Mouse (Mus musculus) forebrain, embryonic 12.5 days (tissue): ENCODE measurements around the gene Eml5. TPM values are rescaled to one million over a fixed set of nuclear protein-coding genes. Genes with fewer than 3 reads are reported as not detected.

Experiments
- ATAC-seq: fragments of 200-750 bp; cut with Nextera tagmentation; 2 replicates; pipeline ENCODE4 v1.8.0; 2017; ENCODE audit warnings: moderate TSS enrichment; ENCODE audit not compliant: low FRiP score
- H3K27ac ChIP-seq: fragments of 300-500 bp; sonication (generic); 2 replicates; pipeline ENCODE4 v1.5.1; 2016; ENCODE audit warnings: mild to moderate bottlenecking
- H3K27me3 ChIP-seq: fragments of 300-500 bp; sonication (generic); 2 replicates; pipeline ENCODE4 v1.6.1; 2016; ENCODE audit warnings: mild to moderate bottlenecking
- H3K36me3 ChIP-seq: fragments of 300-500 bp; sonication (generic); replicated peaks from 2 replicates; pipeline ENCODE4 v1.6.1; 2016; ENCODE audit warnings: mild to moderate bottlenecking
- H3K4me1 ChIP-seq: fragments of 300-500 bp; sonication (generic); 2 replicates; pipeline ENCODE4 v1.6.1; 2016
- H3K4me2 ChIP-seq: fragments of 300-500 bp; sonication (generic); 2 replicates; pipeline ENCODE4 v1.6.1; 2016; ENCODE audit warnings: mild to moderate bottlenecking, moderate library complexity
- H3K4me3 ChIP-seq: fragments of 300-500 bp; sonication (generic); replicated peaks from 2 replicates; pipeline ENCODE4 v1.5.1; 2016; ENCODE audit warnings: mild to moderate bottlenecking
- H3K9ac ChIP-seq: fragments of 300-500 bp; sonication (generic); 2 replicates; pipeline ENCODE4 v1.6.1; 2016; ENCODE audit warnings: mild to moderate bottlenecking
- H3K9me3 ChIP-seq: fragments of 300-500 bp; sonication (generic); 2 replicates; pipeline ENCODE4 v1.6.1; 2016
- WGBS: fragments of 180-500 bp; shearing (Covaris S2); methylation state at CpG from one replicate; pipeline ENCODE4 v1.1.7; 2016; 5-methylcytosine and 5-hydroxymethylcytosine counted together
- polyA plus RNA-seq: library from polyadenylated mRNA; unstranded; fragments of >200 nt; fragmentation: Nextera tagmentation; extraction: Ambion mirVana; gene quantifications from 2 replicates; pipeline ENCODE4 v1.2.1, GENCODE M21; 2016

Gene Eml5
- polyA plus RNA-seq, 1 experiment from 2014 or later = 42.0 TPM

- H3K4me3 ChIP-seq = peak within 1 kb of the TSS; percentile 95
- under 1% methylated on average over 76 of the region's 87 CpGs for WGBS
- peak within 1 kb of the TSS; percentile 93 for H3K27ac ChIP-seq
- H3K9ac ChIP-seq = peak within 1 kb of the TSS; percentile 93
- no peaks in the 10 kb centered on the region for H3K9me3 ChIP-seq
- H3K27me3 ChIP-seq = no peaks in the 10 kb centered on the region
- ATAC-seq = peak; percentile 92
- peak within 1 kb of the TSS; percentile 78 for H3K4me2 ChIP-seq
- H3K4me1 ChIP-seq = peaks cover 31% of the 10 kb centered on the region
- no peaks in the 10 kb centered on the region; the same call in 1 of the 2 replicates for H3K36me3 ChIP-seq
Measured at GRCm38 (mm10) chr12:98746746-98747379, 154.4 kb downstream of the Eml5 start, which contains the start of gene Zc3h14. Gene Zc3h14, plus strand, starts transcription at chr12:98746964.

- no peak overlapping the region for H3K27ac ChIP-seq
- H3K4me3 ChIP-seq = no peak overlapping the region
- no peak overlapping the region for H3K4me2 ChIP-seq
- no peaks in the 10 kb centered on the region; the same call in 1 of the 2 replicates for H3K36me3 ChIP-seq
- no peaks in the 10 kb centered on the region for H3K27me3 ChIP-seq
- H3K9me3 ChIP-seq = no peaks in the 10 kb centered on the region
- ATAC-seq = peak; percentile 59
- 10% methylated on average over 2 of the region's 2 CpGs for WGBS
- peaks cover 27% of the 10 kb centered on the region for H3K4me1 ChIP-seq
- H3K9ac ChIP-seq = no peak overlapping the region
Measured at GRCm38 (mm10) chr12:98746131-98746530, 155.2 kb downstream of the Eml5 start.

GRCm38 (mm10) chr12:98745626-98746025 lies 155.7 kb downstream of the Eml5 start:
- Histone ChIP-seq H3K27me3 (no peaks in the 10 kb centered on the region), H3K4me1 (peaks cover 26% of the 10 kb centered on the region), H3K9ac (no peak overlapping the region), H3K9me3 (no peaks in the 10 kb centered on the region), H3K36me3 (no peaks in the 10 kb centered on the region; the same call in 1 of the 2 replicates), H3K4me3 (no peak overlapping the region), H3K27ac (no peak overlapping the region), H3K4me2 (no peak overlapping the region)
- 73% methylated on average over 4 of the region's 4 CpGs for WGBS
- no peak for ATAC-seq

- H3K4me3 ChIP-seq = no peak overlapping the region
- no peak overlapping the region for H3K4me2 ChIP-seq
- H3K27me3 ChIP-seq = peaks cover 16% of the 10 kb centered on the region
- H3K9me3 ChIP-seq = no peaks in the 10 kb centered on the region
- peak; percentile 7; the same call in 1 of the 2 replicates for ATAC-seq
- 51% methylated on average over 3 of the region's 3 CpGs for WGBS
- H3K4me1 ChIP-seq = peaks cover 11% of the 10 kb centered on the region
- H3K36me3 ChIP-seq = no peaks in the 10 kb centered on the region
- H3K27ac ChIP-seq = no peak overlapping the region
- H3K9ac ChIP-seq = no peak overlapping the region
Measured at GRCm38 (mm10) chr12:98741011-98741501, 160.2 kb downstream of the Eml5 start.

GRCm38 (mm10) chr12:98737801-98738350 lies 163.4 kb downstream of the Eml5 start:
- H3K4me1 ChIP-seq = peaks cover 28% of the 10 kb centered on the region
- peak; percentile 22; the same call in 1 of the 2 replicates for ATAC-seq
- H3K9me3 ChIP-seq = no peaks in the 10 kb centered on the region
- H3K4me2 ChIP-seq = peak overlapping the region; percentile 64
- no peak overlapping the region for H3K27ac ChIP-seq
- H3K27me3 ChIP-seq = peaks cover 16% of the 10 kb centered on the region
- H3K9ac ChIP-seq = peak overlapping the region; percentile 94
- WGBS = 16% methylated on average over 7 of the region's 7 CpGs
- H3K4me3 ChIP-seq = peak overlapping the region; percentile 85
- H3K36me3 ChIP-seq = no peaks in the 10 kb centered on the region

GRCm38 (mm10) chr12:98736951-98737800 lies 164.1 kb downstream of the Eml5 start, which contains the start of gene Ptpn21:
Gene Ptpn21, minus strand, starts transcription at chr12:98737405.
- Histone ChIP-seq H3K4me3 (peak within 1 kb of the TSS; percentile 85), H3K36me3 (no peaks in the 10 kb centered on the region), H3K27ac (peak within 1 kb of the TSS; percentile 79), H3K9ac (peak within 1 kb of the TSS; percentile 94), H3K27me3 (peaks cover 16% of the 10 kb centered on the region), H3K4me2 (peak within 1 kb of the TSS; percentile 64), H3K9me3 (no peaks in the 10 kb centered on the region), H3K4me1 (peaks cover 28% of the 10 kb centered on the region)
- peak; percentile 66 for ATAC-seq
- WGBS = 2% methylated on average over 75 of the region's 75 CpGs

Other genes starting within 250 kb of the Eml5 start
- gene Ptpn21, start 164.1 kb downstream of the Eml5 start, polyA plus RNA-seq = 8.6 and 9.8 TPM in 2 replicates
- 156 and 160 TPM in 2 replicates for gene Zc3h14, start 154.5 kb downstream of the Eml5 start, polyA plus RNA-seq
- 42.1 and 44.9 TPM in 2 replicates for gene Ttc8, start 19.1 kb upstream of the Eml5 start, polyA plus RNA-seq